Mouse (Mus musculus) left cerebral cortex, postnatal 10 days (tissue): ENCODE results near the gene Slamf9. TPM values are rescaled to one million over a fixed set of nuclear protein-coding genes. Genes with fewer than 3 reads are reported as not detected.

Experiments
- DNase-seq, 2 experiments: peaks; one replicate each; pipeline ENCODE4 v3.0.0; 2021 to 2022; ENCODE audit warnings: low spot score in 2 of 2, mixed read lengths in 1 of 2; ENCODE audit errors: extremely low spot score in 1 of 2
- intact Hi-C: fragments of 180-260 bp; cut with DNase I; formaldehyde crosslinking; loops from one replicate; pipeline ENCODE4 v1.15.1; 2025
- total RNA-seq, 2 experiments: library from RNA; stranded (reverse); gene quantifications; 2 replicates each; pipeline ENCODE4 v1.2.3; 2021

Slamf9 gene
- total RNA-seq, 2 experiments from 2014 or later: 0.43 to 0.81 TPM

DNA sequence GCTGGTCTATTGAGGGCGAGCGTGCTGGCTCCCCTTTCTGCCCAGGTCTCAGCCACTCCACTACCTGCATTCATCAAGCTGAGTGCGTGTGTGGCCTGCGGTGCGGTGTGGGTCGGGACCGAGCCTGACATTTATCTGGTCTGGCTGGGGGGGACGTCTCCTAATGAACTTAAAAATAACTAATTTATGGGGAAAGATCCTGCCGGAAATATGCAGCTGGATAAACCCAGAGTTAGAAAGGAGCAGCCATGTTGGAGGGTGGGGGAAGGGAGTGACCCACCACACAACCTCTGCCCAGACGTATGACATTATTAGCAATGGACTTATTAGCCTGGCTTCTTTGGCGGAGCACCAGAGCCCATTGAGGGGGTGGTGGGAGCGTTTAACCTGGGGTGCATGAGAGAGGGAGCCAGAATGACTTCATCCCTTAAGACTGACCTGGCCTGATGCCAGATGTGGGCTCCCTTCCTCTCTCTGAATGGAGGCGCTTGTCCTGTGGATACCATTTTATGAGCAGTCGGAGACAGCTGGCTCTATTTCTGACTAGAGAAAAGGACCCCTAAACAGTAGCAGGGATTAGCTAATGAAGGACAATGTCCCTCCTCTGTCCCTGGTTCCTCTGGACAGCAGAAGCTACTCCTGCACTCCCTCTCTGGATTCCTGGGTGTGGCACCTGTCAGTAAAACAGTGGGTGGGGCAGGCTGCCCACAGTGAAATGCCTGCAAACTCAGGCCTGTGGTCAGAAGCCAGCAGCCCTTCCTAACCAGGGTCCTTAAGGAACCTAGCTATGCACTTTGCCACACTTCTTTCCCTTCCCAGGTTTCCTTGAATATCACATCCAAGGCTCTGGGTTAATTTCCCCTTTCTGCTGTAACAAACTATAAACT, 28.2 kb downstream of the Slamf9 start:
- intact Hi-C loops: no loop called here
- peak in 1 of 2 experiments; percentile 79 for DNase-seq

- intact Hi-C loops: no loop called here
- DNase-seq: no peak
Measured at GRCm38 (mm10) chr1:172504756-172505155, 29.6 kb downstream of the Slamf9 start.

DNA sequence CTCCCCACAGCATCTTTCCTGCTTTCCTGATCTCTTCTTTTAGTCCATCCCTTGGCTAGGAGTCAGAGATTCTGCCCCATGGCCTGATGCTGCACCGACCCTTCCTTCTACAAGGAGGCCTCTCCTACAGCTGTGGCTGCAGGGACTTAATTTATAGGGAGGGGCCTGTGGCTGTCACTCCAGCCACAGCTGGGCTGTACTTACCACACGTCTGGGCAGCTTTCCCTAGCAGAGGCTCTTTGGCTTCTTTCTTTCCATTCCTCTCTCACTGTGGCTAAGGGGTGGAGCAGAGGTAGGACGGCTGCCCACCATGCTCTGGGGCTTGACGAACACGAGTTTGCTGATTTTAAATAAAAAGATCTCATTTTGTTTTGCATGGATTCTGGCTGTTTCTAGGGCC, 31.8 kb downstream of the Slamf9 start:
- no peak for DNase-seq
- intact Hi-C loops: no loop called here

DNA sequence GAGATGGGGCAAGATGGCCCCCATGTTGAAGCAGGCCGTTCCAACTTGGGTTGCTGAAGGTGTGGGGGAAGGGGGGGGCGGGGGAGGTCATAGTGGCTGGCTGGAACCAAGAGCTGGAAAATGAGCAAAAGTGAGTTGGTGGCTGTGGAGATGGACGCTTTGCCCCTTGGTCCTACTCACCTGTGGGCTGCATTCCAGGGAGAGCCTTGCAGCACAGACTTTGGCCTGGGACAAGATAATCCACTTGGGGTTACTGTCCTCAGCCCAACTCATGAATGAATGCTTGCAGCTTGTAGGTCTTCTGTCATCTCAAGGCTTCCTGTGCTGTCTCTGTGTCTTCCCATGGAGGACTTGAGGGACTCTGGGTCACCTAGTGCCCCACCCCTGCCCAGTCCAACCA, 32.5 kb downstream of the Slamf9 start:
- intact Hi-C loops: no loop called here
- no peak for DNase-seq

DNA sequence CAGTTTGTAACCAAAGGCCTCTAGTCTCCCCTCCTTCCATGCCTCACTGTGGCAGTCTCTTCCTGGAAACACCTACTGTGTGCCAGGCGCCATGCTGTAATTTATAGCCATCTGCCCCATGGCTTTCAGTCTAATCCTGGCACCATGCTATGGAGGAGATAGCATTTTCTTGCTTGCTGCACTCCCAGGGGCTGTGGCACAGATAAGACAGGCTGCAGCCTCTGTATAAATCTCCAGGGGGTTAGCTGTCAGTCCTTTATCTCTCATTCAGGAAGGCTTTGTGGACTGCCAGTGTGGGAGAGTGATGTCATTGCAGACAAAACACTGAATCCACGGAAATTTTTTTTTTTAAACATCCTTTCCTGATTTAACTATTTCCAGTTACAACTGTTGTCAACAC, 33.0 kb downstream of the Slamf9 start:
- DNase-seq: no peak
- intact Hi-C loops: no loop called here

DNA sequence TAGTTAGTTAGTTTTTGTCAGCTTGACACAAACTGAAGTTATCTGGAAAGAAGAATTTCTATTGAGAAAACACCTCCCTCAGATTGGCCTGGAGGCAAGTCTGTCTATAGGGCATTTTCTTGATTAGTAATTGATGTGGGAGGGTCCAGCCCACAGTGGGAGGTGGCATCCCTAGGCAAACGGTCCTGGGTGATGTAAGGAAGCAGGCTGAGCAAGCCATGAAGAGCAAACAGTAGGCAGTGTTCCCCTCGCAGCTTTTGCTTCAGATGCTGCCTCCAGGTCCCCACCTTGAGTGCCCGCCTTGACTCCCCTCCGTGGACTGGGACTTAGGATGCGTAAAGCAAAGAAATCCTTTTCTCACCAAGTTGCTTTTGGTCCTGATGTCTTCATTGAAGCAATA, 34.1 kb downstream of the Slamf9 start:
- intact Hi-C loops: no loop called here
- DNase-seq: no peak

DNA sequence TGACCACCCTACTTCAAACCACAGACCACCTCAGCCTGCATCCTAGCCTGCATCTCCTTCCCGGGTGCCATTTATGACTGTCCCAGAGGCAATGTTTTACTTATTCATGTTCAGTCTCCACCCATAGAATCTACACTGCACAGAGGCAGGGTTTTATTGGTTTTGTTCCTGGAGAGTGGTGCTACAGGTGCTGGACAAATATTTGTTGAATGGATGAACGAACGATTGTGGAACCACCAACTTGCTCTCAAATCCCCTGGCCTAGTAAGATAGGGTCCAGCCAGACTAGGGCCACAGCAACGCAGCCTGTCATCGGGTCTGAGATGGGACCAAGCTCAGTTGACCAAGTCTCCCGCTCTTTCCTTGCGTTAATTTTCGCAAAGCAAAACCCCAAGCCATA, 34.8 kb downstream of the Slamf9 start:
- no peak for DNase-seq
- intact Hi-C loops: no loop called here

GRCm38 (mm10) chr1:172510421-172510972, 35.3 kb downstream of the Slamf9 start:
- intact Hi-C loops: no loop called here
- DNase-seq: no peak

DNA sequence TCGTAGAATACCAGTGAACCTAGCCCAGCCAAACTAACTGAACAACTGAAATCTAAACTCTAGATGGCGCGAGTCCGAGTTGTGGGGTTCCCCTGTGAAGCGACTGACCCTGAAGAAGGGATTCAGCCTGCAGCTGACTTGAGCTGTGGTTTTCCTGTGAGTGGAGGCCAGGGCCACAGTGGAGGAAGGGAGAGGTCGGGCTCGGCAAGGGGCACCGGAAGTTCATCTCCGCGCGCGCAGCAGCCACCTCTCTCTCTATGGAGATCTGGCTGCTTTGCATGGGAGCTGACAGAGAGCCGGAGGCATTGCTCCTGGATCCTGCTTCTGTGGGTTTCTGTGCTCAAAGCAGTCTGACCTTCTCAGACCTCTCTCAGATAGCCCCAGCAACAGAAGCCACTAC, 37.8 kb downstream of the Slamf9 start:
- DNase-seq: peak in 1 of 2 experiments; percentile 81
- intact Hi-C loops: no loop called here

DNA sequence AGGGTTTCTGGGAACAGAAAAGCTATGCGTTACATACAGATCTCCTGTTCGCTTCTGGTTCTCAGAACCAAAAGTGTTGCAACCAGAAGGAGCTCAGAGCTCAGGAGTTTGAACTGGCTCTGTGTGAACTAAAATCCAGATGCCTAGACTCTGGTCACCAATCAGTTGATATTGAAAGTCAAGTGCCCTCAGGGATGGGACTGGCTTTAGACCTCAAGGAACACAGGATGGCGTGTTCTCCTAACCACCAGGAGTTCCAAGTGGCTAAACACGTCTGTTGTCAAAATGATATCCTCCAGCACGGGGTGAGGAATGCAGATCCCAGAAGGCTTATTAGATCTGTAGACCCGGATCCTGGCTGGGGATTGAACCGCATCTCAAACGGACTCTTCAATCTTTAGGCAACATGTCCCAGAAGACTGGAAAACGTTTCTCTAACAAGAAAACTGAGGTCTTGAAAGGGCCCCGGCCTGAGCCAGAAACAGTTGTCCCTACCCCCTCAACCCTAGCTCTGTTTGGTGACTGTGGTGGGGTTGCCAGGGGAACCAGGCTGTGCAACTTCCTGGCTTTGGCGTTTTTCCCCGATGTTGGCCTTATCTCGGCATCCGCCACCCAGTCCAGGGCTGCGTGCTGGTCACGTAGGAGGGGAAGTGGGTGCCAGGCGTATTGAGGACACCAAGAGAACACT, 38.5 kb downstream of the Slamf9 start:
- DNase-seq: peak in 1 of 2 experiments; percentile 64
- intact Hi-C loops: no loop called here

DNA sequence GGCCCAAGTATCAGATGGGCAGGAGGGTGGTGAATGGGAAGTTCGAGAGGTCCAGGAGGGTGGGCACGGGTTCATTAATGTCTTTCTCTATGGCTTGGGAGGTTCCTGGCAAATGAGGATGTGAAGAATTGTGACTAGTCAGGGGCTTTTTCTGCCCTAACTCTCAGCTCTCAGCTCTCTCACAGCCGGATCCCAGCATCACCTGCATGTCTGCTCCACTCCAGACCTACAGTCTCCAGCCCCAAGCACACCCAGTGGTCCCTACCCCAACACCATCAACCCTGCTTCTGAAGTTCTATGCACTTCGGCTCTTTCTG, 39.0 kb downstream of the Slamf9 start:
- intact Hi-C loops: no loop called here
- DNase-seq: no peak

DNA sequence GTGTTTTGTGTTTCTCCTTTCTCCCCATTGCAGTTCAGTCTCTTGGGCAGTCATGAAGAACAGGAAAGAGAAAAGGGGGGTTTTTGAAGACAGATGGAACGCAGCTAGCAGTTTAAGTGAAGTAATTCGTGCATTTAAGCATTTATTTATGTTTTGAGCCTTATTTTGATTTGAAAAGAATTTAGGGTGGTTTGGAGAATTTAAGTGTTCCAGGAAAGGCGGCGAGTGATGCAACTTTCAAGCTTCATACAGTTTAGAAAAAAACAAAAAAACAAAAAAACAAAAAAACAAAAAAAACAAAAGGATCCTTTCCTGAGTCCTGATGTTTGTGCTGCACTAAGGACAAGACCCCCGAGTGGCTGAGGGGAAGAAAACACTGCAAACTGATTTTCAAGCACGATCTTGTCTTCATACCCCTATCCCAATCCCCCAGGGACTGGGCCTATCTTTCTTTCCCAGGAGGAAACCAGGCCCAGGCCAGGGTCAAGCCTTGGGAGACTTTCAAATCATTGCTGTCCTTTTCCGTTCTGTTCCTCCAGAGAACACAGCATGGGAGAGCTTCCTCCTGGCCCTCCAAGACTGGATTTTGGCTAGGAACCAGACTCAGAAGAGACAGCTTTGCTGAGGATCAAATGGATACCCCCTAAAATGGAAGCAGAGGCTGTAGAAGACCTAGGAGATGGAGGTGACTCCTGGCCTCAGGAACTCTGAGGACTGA, 39.6 kb downstream of the Slamf9 start:
- peak in 1 of 2 experiments; percentile 50 for DNase-seq
- intact Hi-C loops: no loop called here

- intact Hi-C loops: no loop called here
- DNase-seq: no peak
Measured at GRCm38 (mm10) chr1:172515396-172515795, 40.2 kb downstream of the Slamf9 start.

DNA sequence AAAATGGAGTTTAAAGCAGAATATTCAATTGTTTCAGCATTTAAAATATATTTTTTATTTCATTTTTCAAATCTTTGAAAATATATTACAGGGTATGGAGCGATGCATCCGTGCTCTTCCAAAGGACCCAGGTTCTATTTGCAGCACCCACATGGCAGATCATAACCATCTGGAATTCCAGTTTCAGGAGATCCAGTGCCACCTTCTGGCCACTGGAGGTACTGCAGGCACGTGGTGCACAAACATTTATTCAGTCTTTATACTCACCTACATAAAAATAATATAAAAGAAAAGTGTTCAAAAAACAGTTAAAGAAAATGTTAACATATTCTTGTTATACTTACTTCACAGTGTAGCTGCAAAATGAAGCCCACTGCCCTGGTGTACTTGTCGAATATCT, 42.9 kb downstream of the Slamf9 start:
- intact Hi-C loops: no loop called here
- DNase-seq: no peak

DNA sequence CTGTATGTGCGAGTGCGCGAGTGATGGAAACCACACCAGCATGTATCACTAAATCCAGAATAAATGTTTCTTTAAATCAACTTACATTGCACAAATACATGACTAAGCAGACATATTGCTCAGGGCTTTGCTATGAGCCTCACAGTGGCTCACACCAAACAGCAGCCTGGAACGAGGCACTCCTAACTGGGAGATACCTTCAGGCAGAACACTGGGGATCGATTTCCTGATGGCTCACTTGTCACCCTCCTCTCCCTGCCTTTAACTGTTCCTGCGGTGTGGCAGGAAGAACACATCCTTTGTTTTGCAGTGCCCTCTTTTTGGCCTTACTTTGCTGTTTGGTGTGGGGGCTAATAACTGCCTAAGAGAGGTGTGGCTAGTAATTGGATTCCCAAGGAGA, 44.5 kb downstream of the Slamf9 start:
- intact Hi-C loops: no loop called here
- DNase-seq: no peak

GRCm38 (mm10) chr1:172520576-172521440, 45.6 kb downstream of the Slamf9 start, which contains the start of gene Cfap45:
Cfap45 (plus strand) TSS chr1:172520801.
- intact Hi-C loops: no loop called here
- peak; percentile 83 to 93 for DNase-seq

DNA sequence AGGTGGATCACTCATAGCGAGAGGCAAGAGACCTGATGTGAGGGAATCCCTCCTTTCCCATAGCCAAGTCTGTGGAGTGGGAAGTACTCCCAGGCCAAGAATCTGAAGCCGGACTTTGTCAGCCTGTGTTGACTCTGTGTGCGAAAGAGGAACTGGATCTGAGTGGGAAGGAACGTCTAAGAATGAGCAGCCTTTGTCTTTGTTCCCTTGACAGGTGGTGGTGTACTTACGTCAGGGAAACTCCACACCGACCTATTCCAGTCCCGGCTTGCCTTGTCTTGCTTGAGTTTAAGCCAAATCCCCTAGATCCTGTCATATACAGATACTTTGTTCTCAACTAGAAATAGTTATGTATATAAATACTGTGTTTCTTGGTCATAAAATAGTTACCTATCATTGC, 47.4 kb downstream of the Slamf9 start:
- intact Hi-C loops: no loop called here
- no peak for DNase-seq

GRCm38 (mm10) chr1:172523699-172524101, 48.5 kb downstream of the Slamf9 start:
- intact Hi-C loops: no loop called here
- no peak for DNase-seq
